Mouse (Mus musculus) G1E-ER4 (cell line): ENCODE measurements around the gene Socs4. TPM values are rescaled to one million over a fixed set of nuclear protein-coding genes. Genes with fewer than 3 reads are reported as not detected.

ENCODE experiments used
- GATA1 ChIP-seq: IDR thresholded peaks from one replicate; pipeline ENCODE4 v1.8.0; 2012; ENCODE audit warnings: low read length, inconsistent platforms
- polyA plus RNA-seq: library from polyadenylated mRNA; stranded (reverse); fragments of >175 nt; gene quantifications from 2 replicates; pipeline ENCODE4 v1.2.3, GENCODE M21; 2012

The Socs4 gene
- polyA plus RNA-seq, 1 experiment, result 2.9 TPM

DNA sequence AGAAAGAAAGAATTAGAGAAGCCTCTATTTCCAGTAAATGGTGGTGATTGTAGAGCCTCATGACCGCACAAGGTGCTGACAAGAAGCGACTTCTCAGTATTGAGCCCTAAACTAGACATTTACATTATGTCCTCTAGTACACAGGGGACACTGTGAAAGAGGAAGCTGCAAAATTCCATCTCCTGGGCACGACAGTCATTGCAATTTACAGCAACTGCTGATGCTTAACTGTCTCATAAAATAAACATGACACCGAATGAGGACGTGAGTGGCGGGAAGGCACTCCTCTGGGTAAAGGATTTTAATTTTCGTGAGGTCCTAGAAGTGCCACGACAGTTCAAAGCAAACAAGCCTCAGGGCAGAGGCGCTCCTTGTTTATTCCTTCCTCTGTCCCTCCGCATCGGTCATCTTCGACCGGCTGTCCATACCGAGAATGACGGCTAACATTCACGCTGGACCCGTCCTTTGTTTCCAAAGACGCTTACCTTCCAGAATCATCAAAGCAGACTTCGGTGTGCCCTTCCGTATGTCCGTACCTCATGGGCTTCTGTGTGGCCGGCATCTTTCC is 611 bp upstream of the Socs4 start:
- no peak for TF ChIP-seq GATA1

- no peak for TF ChIP-seq GATA1
Observed at GRCm38 (mm10) chr14:47279058-47279457, 2.3 kb downstream of the Socs4 start.

- no peak for TF ChIP-seq GATA1
Observed at GRCm38 (mm10) chr14:47281535-47281934, 4.8 kb downstream of the Socs4 start.

DNA sequence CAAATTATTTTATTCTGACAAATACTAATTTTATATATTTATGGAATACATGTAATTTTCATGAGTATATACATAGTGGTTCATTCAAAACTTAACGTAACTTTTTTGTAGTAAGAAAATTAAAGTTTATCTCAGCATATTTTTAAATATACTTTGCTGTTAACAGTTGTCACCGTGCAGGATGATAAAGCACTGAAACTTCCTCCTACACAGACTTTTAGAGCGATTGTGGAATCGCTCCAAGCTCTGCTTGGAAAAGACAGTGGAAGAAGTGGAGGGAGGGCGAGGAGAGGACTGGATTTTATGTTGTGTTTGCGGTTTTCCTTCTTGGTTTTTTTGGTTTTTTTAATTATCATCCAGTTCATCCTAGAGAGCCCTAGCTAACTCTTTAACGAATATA is 6.8 kb downstream of the Socs4 start:
- no peak for TF ChIP-seq GATA1

DNA sequence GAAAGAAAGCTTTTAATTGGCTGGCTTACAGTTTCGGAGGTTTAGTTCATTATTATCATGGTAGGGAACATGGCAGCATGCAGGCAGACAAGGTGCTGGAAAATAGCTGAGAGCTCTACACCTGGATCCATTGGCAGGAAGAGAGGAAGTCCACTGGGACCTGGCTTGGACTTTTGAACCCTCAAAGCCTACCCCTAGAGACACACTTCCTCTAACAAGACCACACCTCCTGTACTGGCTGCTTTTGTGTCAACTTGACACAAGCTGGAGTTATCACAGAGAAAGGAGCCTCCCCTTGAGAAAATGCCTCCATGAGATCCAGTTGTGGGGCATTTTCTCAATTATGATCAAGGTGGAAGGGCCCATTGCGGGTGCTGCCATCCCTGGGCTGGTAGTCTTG is 8.5 kb downstream of the Socs4 start:
- TF ChIP-seq GATA1, result no peak

DNA sequence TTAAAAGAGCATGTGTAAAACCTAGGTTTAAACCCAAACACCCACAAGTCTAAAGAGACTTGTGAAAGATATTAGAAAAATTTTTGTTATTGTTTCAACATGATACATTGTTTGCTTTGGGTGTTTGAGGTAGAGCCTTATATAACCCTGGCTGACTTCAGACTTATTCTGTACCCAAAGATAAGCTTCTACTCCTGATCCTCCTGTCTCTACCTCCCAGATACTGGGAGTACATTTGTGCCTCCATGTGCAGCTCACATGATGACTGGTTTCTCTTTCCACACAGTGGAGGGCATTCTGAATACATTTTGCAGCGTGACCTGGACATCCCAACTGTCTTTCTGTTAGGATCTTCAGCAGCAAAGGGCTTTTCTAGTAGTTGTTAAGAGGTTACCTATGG is 9.5 kb downstream of the Socs4 start:
- TF ChIP-seq GATA1, result no peak

- no peak for TF ChIP-seq GATA1
Observed at GRCm38 (mm10) chr14:47287021-47287420, 10.3 kb downstream of the Socs4 start.

- TF ChIP-seq GATA1, result no peak
Observed at GRCm38 (mm10) chr14:47291772-47292171, 15.0 kb downstream of the Socs4 start.

GRCm38 (mm10) chr14:47294136-47294535 is 17.4 kb downstream of the Socs4 start:
- no peak for TF ChIP-seq GATA1

DNA sequence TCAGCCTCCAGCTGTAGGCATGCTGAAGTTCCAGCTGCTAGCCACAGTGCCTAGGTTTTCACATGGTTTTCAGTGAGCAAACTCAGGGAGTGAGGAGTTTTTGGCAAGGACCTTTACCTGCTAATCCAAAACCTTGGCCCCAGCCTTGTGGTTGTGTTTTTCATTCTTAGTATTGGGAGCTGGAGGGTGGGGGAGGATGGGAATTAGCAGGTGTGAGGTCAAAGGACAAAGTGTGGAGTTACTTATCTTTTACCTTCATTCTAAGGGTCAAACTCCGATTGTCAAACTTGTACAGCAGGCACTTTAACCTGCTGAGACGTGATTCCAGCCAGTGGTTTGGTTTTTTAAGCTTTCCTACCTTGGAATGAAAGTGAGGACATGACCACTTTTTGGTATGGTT is 19.5 kb downstream of the Socs4 start:
- no peak for TF ChIP-seq GATA1

GRCm38 (mm10) chr14:47297785-47298407 is 21.2 kb downstream of the Socs4 start, which contains the start of gene Mapk1ip1l:
TSS of gene Mapk1ip1l (plus strand) at chr14:47298266.
- TF ChIP-seq GATA1, result no peak

GRCm38 (mm10) chr14:47298408-47298792 is 21.7 kb downstream of the Socs4 start:
- TF ChIP-seq GATA1, result no peak

- TF ChIP-seq GATA1, result no peak
Observed at GRCm38 (mm10) chr14:47298819-47299261, 22.1 kb downstream of the Socs4 start.

DNA sequence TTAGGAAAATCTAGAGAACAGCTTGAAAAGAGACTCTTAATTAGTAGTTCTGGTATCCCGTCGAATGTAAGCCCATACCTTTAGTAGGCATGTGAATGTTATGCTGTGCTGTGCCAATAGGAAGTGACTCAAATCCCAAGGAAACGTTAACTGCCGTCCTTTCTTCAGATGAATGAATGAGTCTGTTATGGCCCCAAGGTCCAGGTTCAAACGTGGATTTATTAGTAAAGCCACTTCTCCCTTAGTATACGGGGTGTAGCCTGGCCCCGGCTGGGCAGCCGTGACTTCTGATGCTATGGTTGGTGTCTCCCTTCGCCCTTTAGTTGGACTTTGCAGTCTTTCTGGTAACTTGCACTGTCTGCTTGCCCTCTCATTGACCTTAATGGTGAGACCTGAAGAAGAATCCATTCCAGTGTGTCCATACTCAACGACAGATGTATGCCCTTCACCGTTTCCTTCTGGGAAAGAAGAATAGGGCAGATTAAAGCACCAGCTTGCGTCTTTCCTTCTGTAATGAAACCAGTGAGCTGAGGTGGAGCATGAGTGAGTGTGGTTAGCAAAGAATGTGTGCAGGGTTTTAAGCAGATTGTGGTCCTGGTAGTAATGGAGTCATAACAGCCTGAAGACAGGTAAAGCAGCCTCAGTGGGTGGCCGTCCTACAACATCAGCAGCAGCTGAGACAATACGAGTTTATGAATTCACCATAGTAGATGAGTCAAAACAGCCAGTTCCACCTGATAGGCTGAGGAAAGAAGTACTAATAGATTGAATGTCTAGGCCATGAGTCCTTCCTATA is 26.4 kb downstream of the Socs4 start:
- no peak for TF ChIP-seq GATA1

GRCm38 (mm10) chr14:47304814-47305405 is 28.2 kb downstream of the Socs4 start:
- no peak for TF ChIP-seq GATA1

GRCm38 (mm10) chr14:47305933-47306332 is 29.2 kb downstream of the Socs4 start:
- TF ChIP-seq GATA1, result no peak
